Mouse (Mus musculus) kidney, embryonic 16.5 days (tissue): ENCODE measurements around the gene Rpl27a. TPM values are rescaled to one million over a fixed set of nuclear protein-coding genes. Genes with fewer than 3 reads are reported as not detected.
A peak's percentile ranks its signal among the peaks of the same experiment; 100 is the strongest.

ENCODE experiments used
- ATAC-seq: fragments of 200-750 bp; cut with Nextera tagmentation; 2 replicates; pipeline ENCODE4 v1.8.0; 2017; ENCODE audit warnings: moderate TSS enrichment; ENCODE audit not compliant: low FRiP score, low TSS enrichment
- H3K27ac ChIP-seq: fragments of 300-500 bp; sonication (generic); 2 replicates; pipeline ENCODE4 v1.5.1; 2014; ENCODE audit warnings: low read length
- H3K27me3 ChIP-seq: fragments of 300-500 bp; sonication (generic); 2 replicates; pipeline ENCODE4 v1.6.1; 2014; ENCODE audit warnings: low read length, control low read depth, mixed read lengths; ENCODE audit not compliant: insufficient read depth
- H3K36me3 ChIP-seq: fragments of 300-500 bp; sonication (generic); 2 replicates; pipeline ENCODE4 v1.6.1; 2014; ENCODE audit warnings: low read length, control low read depth, mixed read lengths; ENCODE audit not compliant: insufficient read depth
- H3K4me1 ChIP-seq: fragments of 300-500 bp; sonication (generic); 2 replicates; pipeline ENCODE4 v1.6.1; 2014; ENCODE audit warnings: low read length, control low read depth, mixed read lengths; ENCODE audit not compliant: insufficient read depth
- H3K4me2 ChIP-seq: fragments of 300-500 bp; sonication (generic); replicated peaks from 2 replicates; pipeline ENCODE4 v1.6.1; 2014; ENCODE audit warnings: low read depth, low read length
- H3K4me3 ChIP-seq: fragments of 300-500 bp; sonication (generic); 2 replicates; pipeline ENCODE4 v1.5.1; 2014; ENCODE audit warnings: mild to moderate bottlenecking, low read length
- H3K9ac ChIP-seq: fragments of 300-500 bp; sonication (generic); replicated peaks from 2 replicates; pipeline ENCODE4 v1.6.1; 2014; ENCODE audit warnings: low read length
- H3K9me3 ChIP-seq: fragments of 300-500 bp; sonication (generic); 2 replicates; pipeline ENCODE4 v1.6.1; 2016; ENCODE audit warnings: low read length, control low read depth
- WGBS: fragments of 180-500 bp; shearing (Covaris S2); extraction: QIAGEN DNeasy Blood & Tissue Kit; methylation state at CpG from one replicate; pipeline ENCODE4 v1.1.7; 2014; 5-methylcytosine and 5-hydroxymethylcytosine counted together
- microRNA-seq: library from miRNA; unstranded; fragments of <30 nt; microRNA quantifications from one replicate; pipeline ENCODE4, GENCODE M21; 2016
- polyA plus RNA-seq: library from polyadenylated mRNA; unstranded; fragments of >200 nt; fragmentation: Nextera tagmentation; extraction: Ambion mirVana; gene quantifications from 2 replicates; pipeline ENCODE4 v1.2.1, GENCODE M21; 2015

Rpl27a gene
- polyA plus RNA-seq, 1 experiment from 2014 or later: 129 TPM

DNA sequence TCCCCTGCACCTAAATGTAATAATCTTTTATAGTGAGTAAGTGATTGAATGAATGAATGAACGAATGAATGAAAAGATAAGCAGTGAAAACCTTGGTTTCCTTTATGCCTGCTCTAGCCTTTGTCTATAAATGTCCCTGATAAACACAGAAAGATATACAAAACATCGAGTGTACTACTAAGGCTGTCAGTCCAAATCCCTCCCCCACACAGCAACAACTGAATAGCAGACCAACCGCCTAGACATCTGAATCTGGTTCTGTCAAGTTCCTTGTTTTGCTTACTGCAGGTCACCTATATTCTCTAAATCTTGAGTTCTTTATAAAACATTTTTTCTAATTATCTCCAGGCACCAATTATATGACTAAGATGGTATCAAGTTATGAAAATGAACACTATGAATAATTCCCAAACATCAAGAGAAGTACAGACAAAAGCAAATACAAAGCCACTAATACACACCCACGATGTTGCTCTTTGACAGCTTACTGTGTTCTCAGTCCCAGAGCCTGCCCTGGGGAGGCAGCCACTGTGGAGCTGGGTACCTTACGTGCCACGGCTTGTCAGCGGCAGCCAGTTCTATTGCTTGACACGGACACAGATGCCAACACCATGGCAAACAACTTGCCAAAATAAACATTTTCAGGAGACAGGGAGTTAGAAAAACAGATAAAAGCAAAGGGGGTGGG is 42.7 kb downstream of the Rpl27a start:
- ATAC-seq: no peak
- H3K4me3 ChIP-seq: no peak overlapping the region
- no peaks in the 10 kb centered on the region for H3K27me3 ChIP-seq
- no peaks in the 10 kb centered on the region for H3K36me3 ChIP-seq
- H3K9ac ChIP-seq: no peak overlapping the region
- H3K9me3 ChIP-seq: no peaks in the 10 kb centered on the region
- H3K27ac ChIP-seq: 0 out of 2 replicates have a peak overlapping the region, but pooled peaks have one; percentile 40
- H3K4me2 ChIP-seq: no peak overlapping the region
- peaks cover 26% of the 10 kb centered on the region for H3K4me1 ChIP-seq
- 40% methylated on average over 8 of the region's 8 CpGs for WGBS

- H3K36me3 ChIP-seq: no peaks in the 10 kb centered on the region
- WGBS: 19% methylated on average over 4 of the region's 4 CpGs
- peak overlapping the region; percentile 44 for H3K27ac ChIP-seq
- H3K9ac ChIP-seq: no peak overlapping the region
- H3K9me3 ChIP-seq: no peaks in the 10 kb centered on the region
- no peak overlapping the region; the same call in 1 of the 2 replicates for H3K4me2 ChIP-seq
- no peak overlapping the region for H3K4me3 ChIP-seq
- peaks cover 26% of the 10 kb centered on the region for H3K4me1 ChIP-seq
- ATAC-seq: no peak
- H3K27me3 ChIP-seq: no peaks in the 10 kb centered on the region
Observed at GRCm38 (mm10) chr7:109562154-109562599, 43.2 kb downstream of the Rpl27a start.

DNA sequence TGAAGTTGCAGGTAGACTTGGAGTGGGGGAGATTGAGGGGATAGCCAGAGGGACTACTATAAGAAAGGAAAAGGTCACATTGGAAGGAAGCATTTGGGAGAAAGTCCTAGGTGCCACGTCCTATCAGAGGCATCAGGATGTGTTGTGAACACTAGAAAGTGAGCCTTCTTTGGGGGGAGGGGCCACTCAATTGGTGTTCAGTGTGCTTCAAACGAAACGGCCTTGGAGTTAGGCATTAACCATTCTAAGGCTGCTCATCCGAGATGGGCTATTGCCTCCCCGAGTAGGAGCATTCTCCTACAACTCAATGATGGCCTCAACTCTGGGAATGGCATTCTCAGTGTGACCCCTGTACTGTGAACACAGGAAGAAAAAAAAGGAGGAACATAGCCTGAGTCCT is 43.7 kb downstream of the Rpl27a start:
- H3K9me3 ChIP-seq: no peaks in the 10 kb centered on the region
- no peak overlapping the region; the same call in 1 of the 2 replicates for H3K4me2 ChIP-seq
- ATAC-seq: 0 out of 2 replicates have a peak, but pooled peaks have one; percentile 47
- no peak overlapping the region for H3K9ac ChIP-seq
- H3K4me3 ChIP-seq: no peak overlapping the region
- H3K36me3 ChIP-seq: no peaks in the 10 kb centered on the region
- H3K4me1 ChIP-seq: peaks cover 26% of the 10 kb centered on the region
- peak overlapping the region; percentile 44 for H3K27ac ChIP-seq
- WGBS: 36% methylated on average over 5 of the region's 5 CpGs
- H3K27me3 ChIP-seq: no peaks in the 10 kb centered on the region

- Histone ChIP-seq H3K27ac (0 out of 2 replicates have a peak overlapping the region, but pooled peaks have one; percentile 15), H3K27me3 (no peaks in the 10 kb centered on the region), H3K36me3 (no peaks in the 10 kb centered on the region), H3K4me3 (no peak overlapping the region), H3K4me2 (no peak overlapping the region), H3K4me1 (peaks cover 26% of the 10 kb centered on the region), H3K9me3 (no peaks in the 10 kb centered on the region), H3K9ac (no peak overlapping the region)
- no peak for ATAC-seq
- WGBS: 52% methylated on average over 4 of the region's 4 CpGs
Observed at GRCm38 (mm10) chr7:109563775-109564362, 44.9 kb downstream of the Rpl27a start.

DNA sequence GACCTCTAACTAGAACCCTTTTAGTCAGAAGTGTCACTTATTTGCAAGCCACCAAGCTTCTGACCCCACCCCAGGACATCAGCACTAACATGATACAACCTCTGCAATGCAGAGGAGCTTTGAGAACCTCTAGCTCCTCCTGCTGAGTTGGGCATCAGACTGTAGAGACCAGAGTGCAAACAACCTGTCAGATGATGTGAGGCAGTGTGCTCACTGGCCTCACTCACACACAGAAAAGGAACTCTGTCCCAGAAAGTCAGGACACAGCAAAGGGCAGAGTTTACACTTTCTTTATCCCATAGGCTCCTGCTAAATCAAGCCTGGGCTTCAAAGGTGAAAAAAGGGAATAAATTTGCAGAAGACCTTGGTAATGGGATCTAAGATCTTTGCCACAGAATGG is 47.4 kb downstream of the Rpl27a start:
- Histone ChIP-seq H3K27me3 (no peaks in the 10 kb centered on the region), H3K9me3 (no peaks in the 10 kb centered on the region), H3K4me1 (peaks cover 26% of the 10 kb centered on the region), H3K36me3 (no peaks in the 10 kb centered on the region), H3K4me2 (no peak overlapping the region), H3K9ac (no peak overlapping the region), H3K27ac (no peak overlapping the region), H3K4me3 (no peak overlapping the region)
- no peak for ATAC-seq

DNA sequence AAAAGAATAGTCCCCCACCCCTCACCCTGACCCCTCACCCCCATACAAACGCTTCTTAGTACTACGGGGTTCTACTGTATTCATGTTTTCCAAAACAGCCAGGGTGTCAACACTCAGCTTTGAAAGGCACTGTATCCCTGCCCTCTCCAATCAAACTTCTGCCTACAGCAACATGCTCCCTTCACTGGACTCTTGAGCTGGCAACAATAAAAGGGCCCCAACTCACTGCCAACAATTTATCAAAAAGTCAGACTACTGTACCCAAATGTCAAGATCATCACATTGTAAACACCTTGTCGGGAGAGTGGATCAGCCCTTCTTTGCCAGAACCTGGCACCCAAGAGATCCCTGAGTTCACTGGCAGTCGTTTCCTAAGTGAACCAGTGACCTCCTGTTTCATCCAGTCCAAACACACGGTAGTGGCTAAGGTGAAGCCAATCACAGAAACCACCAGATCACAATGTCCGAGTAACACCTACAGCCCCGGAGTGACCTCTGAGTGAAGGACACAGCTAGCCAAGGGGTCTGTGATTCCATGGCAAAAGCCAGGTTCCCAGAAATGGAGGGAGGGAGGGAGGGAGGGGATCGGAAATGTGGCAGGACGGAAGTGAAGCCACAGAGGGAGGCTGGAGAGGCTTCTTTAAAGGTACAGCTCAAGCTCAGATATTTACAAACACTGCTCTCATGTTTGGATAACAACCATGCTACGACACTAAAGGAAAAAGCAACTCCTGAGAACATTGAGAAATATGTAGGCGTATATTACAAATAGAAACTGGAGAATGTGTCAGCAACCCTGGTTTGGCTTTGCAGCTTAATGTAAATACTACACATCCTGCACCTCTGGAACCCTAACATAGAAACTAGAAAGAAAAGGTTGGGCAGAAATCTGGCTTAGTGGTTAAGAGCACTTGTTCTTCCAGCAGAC is 48.2 kb downstream of the Rpl27a start:
- no peak for ATAC-seq
- WGBS: 73% methylated on average over 11 of the region's 11 CpGs
- Histone ChIP-seq H3K9me3 (no peaks in the 10 kb centered on the region), H3K4me1 (peaks cover 22% of the 10 kb centered on the region), H3K4me2 (no peak overlapping the region), H3K27ac (no peak overlapping the region), H3K27me3 (no peaks in the 10 kb centered on the region), H3K9ac (no peak overlapping the region), H3K36me3 (no peaks in the 10 kb centered on the region), H3K4me3 (no peak overlapping the region)

GRCm38 (mm10) chr7:109568391-109568892 is 49.5 kb downstream of the Rpl27a start:
- H3K4me2 ChIP-seq: no peak overlapping the region
- WGBS: 89% methylated on average over 4 of the region's 4 CpGs
- H3K27ac ChIP-seq: no peak overlapping the region
- peaks cover 8% of the 10 kb centered on the region for H3K4me1 ChIP-seq
- no peak overlapping the region for H3K4me3 ChIP-seq
- H3K36me3 ChIP-seq: no peaks in the 10 kb centered on the region
- ATAC-seq: no peak
- H3K27me3 ChIP-seq: no peaks in the 10 kb centered on the region
- no peaks in the 10 kb centered on the region for H3K9me3 ChIP-seq
- H3K9ac ChIP-seq: no peak overlapping the region

Small RNA genes within 50 kb of the gene (microRNA-seq; reads per million reads assigned to microRNA genes)
- gene Gm47284: not detected

Other genes with a start within 250 kb of the Rpl27a start
- 0.51 and 0.58 TPM in 2 replicates for gene Stk33, start 80.1 kb upstream of the Rpl27a start, polyA plus RNA-seq
- gene Trim66, start 11.0 kb upstream of the Rpl27a start, polyA plus RNA-seq: 0.03 TPM in 1 of 2 replicates, not detected in the other
- 38.0 and 42.1 TPM in 2 replicates for gene St5, start 184.5 kb downstream of the Rpl27a start, polyA plus RNA-seq
- 32.8 and 34.0 TPM in 2 replicates for gene Akip1, start 184.5 kb downstream of the Rpl27a start, polyA plus RNA-seq
- 0.25 TPM in 1 of 2 replicates, not detected in the other for gene BC051019, start 204.7 kb downstream of the Rpl27a start, polyA plus RNA-seq
- gene Ascl3, start 212.6 kb downstream of the Rpl27a start, polyA plus RNA-seq: 0.36 TPM in 1 of 2 replicates, not detected in the other
- gene Tmem9b, start 233.7 kb downstream of the Rpl27a start, polyA plus RNA-seq: 60.2 and 64.1 TPM in 2 replicates